Mouse (Mus musculus) brown adipose tissue, adult 24 weeks (tissue): ENCODE results near the gene Shank3. TPM values are rescaled to one million over a fixed set of nuclear protein-coding genes. Genes with fewer than 3 reads are reported as not detected.
A peak's percentile ranks its signal among the peaks of the same experiment; 100 is the strongest.

ENCODE experiments used
- H3K27ac ChIP-seq: fragments of 200-500 bp; replicated peaks from 2 replicates; pipeline ENCODE4 v1.5.1; 2012; ENCODE audit warnings: low read depth, mild to moderate bottlenecking, low read length
- H3K4me1 ChIP-seq: fragments of 200-500 bp; 2 replicates; pipeline ENCODE4 v1.6.1; 2012; ENCODE audit warnings: low read length, mixed read lengths; ENCODE audit not compliant: control insufficient read depth, insufficient read depth, insufficient read length
- H3K4me3 ChIP-seq: fragments of 200-500 bp; 2 replicates; pipeline ENCODE4 v1.5.1; 2012; ENCODE audit warnings: low read depth, mild to moderate bottlenecking, low read length, moderate library complexity; ENCODE audit not compliant: insufficient read depth
- polyA plus RNA-seq: library from polyadenylated mRNA; stranded (reverse); fragments of >200 nt; gene quantifications from 2 replicates; pipeline ENCODE4 v1.2.4, GENCODE M21; 2012; ENCODE audit not compliant: missing spikeins, insufficient read depth, insufficient read length

The Shank3 gene
- polyA plus RNA-seq, result 6.8 and 15.5 TPM in 2 replicates

GRCm38 (mm10) chr15:89498961-89499688 is at the start of gene Shank3:
Gene Shank3 (plus strand): TSS chr15:89499623.
- Histone ChIP-seq H3K27ac (peak within 1 kb of the TSS; percentile 99), H3K4me1 (peaks cover 25% of the 10 kb centered on the region), H3K4me3 (peak within 1 kb of the TSS; percentile 82)

DNA sequence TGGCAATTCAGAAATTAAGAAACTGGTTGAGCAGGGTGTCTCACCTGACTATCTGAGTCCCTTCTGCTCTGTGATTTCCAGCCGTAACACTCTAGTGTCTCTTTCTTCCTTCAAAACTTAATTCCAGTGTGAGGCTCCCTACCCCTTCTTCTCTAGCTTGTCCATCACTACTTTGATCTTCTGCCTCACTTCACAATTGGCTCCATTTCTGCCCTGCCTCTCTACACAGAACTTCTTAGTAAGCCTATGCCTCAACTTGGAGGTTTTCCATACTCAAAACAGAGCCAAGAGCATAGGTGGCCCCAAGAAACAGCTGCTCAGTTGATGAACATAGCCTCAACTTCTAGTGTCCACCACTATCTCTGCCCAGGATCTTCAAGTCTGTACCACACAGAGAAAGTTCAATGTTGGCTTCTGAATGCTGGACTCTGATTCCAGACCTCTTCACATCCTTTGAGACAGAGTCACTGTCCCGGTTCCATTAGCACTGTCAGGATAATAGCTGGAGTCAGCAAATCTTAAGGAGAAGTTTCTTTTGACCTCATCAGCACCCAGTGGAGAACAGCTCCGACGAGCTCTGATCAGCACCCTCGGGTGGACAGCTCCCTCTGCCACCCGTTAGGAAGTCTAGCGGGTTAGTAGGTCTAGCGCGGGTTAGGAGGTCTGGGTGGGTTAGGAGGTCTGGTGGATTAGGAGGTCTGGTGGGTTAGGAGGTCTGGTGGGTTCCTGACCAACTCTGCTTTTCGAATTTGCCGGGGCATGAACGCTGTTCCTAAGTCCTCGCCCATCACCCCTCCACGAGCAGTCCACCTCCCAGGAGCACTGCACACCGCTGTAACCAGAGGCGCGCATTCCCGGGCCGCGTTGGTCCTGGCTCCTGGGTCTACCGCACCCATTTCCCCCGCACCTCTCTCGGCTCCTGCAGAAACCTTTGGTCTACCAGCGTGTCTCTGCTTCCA is 46.2 kb upstream of the Shank3 start:
- H3K4me1 ChIP-seq, result 0 out of 2 replicates have a peak, but pooled peaks cover 3% of the 10 kb centered on the region
- no peak overlapping the region for H3K4me3 ChIP-seq
- no peak overlapping the region for H3K27ac ChIP-seq

- 0 out of 2 replicates have a peak, but pooled peaks cover 3% of the 10 kb centered on the region for H3K4me1 ChIP-seq
- peak within 1 kb of the TSS; percentile 45 for H3K4me3 ChIP-seq
- H3K27ac ChIP-seq, result no peak within 1 kb of the TSS
Observed at GRCm38 (mm10) chr15:89453865-89454478, 45.5 kb upstream of the Shank3 start, which contains the start of gene Mapk8ip2. Gene Mapk8ip2 (plus strand): TSS chr15:89453913.

DNA sequence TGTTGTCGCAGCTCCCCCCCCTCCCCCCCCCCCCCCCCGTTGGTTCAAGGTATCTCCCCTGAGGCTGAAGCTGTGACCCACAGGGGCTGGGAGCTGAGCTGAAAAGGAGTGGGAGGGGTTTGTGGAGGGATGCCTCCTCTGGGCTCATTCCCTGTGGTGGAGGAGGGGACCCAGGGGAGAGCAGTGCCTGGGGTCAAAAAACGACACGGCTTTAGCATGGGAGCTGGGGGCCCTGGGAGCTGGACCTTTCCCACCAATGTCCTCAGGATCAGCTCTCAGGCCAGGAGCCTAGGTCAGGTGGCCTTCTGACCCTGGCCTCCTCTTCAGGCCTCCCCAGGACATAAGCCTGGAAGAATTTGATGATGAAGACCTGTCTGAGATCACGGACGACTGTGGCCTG is 44.6 kb upstream of the Shank3 start:
- no peak overlapping the region for H3K4me3 ChIP-seq
- H3K27ac ChIP-seq, result no peak overlapping the region
- H3K4me1 ChIP-seq, result 0 out of 2 replicates have a peak, but pooled peaks cover 3% of the 10 kb centered on the region

GRCm38 (mm10) chr15:89455642-89456041 is 43.8 kb upstream of the Shank3 start:
- H3K4me3 ChIP-seq, result no peak overlapping the region
- no peak overlapping the region for H3K27ac ChIP-seq
- H3K4me1 ChIP-seq, result 0 out of 2 replicates have a peak, but pooled peaks cover 3% of the 10 kb centered on the region

DNA sequence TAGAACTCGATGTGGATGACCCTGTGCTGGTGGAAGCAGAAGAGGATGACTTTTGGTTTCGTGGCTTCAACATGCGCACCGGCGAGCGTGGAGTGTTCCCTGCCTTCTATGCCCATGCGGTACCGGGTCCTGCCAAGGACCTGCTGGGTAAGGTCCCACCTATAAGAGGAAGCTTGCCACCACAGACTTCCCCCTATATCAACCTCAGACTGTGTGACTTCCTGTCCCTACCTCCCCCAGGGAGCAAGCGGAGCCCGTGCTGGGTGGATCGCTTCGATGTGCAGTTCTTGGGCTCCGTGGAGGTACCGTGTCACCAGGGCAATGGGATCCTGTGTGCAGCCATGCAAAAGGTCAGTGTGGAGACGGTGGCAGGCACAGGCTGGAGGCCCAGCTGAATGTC is 40.5 kb upstream of the Shank3 start:
- 0 out of 2 replicates have a peak, but pooled peaks cover 3% of the 10 kb centered on the region for H3K4me1 ChIP-seq
- H3K27ac ChIP-seq, result no peak overlapping the region
- no peak overlapping the region for H3K4me3 ChIP-seq

GRCm38 (mm10) chr15:89459821-89460220 is 39.6 kb upstream of the Shank3 start:
- Histone ChIP-seq H3K27ac (no peak overlapping the region), H3K4me1 (no peaks in the 10 kb centered on the region), H3K4me3 (no peak overlapping the region)

- no peak overlapping the region for H3K4me3 ChIP-seq
- no peak overlapping the region for H3K27ac ChIP-seq
Observed at GRCm38 (mm10) chr15:89460298-89460697, 39.1 kb upstream of the Shank3 start.

DNA sequence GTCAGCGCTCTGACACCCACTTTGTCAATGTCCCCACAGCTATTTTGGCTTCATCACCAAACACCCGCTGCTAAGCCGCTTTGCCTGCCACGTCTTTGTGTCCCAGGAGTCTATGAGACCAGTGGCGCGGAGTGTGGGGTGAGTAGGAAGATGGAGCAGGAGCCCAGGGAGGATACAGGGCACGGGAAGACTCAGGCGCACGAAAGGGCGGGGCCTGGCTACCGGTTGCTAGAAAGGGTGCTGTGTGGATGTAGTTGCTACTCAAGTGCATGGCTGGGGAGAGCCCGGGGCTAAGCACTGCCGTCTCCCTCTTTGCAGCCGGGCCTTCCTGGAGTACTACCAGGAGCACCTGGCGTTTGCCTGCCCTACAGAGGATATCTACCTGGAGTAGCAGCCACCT is 38.1 kb upstream of the Shank3 start:
- H3K4me3 ChIP-seq, result no peak overlapping the region
- no peaks in the 10 kb centered on the region for H3K4me1 ChIP-seq
- H3K27ac ChIP-seq, result no peak overlapping the region

More at GRCm38 (mm10) chr15:89460298-89460697, 39.1 kb upstream of the Shank3 start:
- no peaks in the 10 kb centered on the region for H3K4me1 ChIP-seq

DNA sequence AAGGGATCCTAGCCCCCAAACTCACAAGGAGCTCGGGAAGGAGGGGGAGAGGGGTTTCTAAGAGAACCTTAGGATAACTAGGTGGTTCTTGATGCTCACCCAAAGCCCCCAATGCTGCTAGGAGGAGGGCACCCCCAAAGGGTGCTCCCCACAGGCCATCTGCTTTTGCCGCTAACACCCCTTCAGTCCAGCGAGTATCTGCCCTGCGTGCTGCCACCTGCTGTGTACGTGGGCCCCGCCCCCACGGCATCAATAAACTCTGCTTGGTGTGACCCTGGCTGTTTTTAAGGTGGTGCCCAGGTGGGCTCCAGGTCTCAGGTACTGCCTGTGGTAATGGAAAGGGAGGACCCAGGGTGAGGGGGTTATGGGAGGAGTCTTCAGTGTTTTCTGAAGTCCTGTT is 37.2 kb upstream of the Shank3 start:
- Histone ChIP-seq H3K4me1 (no peaks in the 10 kb centered on the region), H3K4me3 (no peak overlapping the region), H3K27ac (no peak overlapping the region)

GRCm38 (mm10) chr15:89463334-89464235 is 35.8 kb upstream of the Shank3 start:
- H3K4me1 ChIP-seq, result no peaks in the 10 kb centered on the region
- no peak overlapping the region for H3K4me3 ChIP-seq
- H3K27ac ChIP-seq, result no peak overlapping the region

- Histone ChIP-seq H3K27ac (no peak overlapping the region), H3K4me3 (no peak overlapping the region), H3K4me1 (no peaks in the 10 kb centered on the region)
Observed at GRCm38 (mm10) chr15:89465052-89465451, 34.4 kb upstream of the Shank3 start.

DNA sequence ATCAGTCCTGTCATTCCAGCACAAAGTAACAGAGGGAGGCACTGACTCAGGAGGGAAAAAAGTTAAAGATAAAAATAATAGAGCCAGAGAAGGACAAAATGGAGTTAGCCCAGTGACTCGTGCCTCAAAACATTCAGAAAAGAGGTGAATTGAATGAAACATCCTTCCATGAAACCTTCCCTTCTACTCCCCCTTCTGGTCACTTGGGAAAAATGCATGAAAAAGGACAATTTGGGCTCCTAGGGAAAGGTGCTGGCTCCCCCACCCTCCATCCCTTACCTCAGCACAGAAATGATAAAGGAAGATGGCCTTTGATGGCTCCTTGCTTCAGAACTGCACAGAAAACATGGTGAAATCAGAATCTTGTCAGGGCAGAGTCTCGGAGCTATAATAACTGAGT is 30.8 kb upstream of the Shank3 start:
- H3K4me1 ChIP-seq, result no peaks in the 10 kb centered on the region
- H3K4me3 ChIP-seq, result no peak overlapping the region
- no peak overlapping the region for H3K27ac ChIP-seq

DNA sequence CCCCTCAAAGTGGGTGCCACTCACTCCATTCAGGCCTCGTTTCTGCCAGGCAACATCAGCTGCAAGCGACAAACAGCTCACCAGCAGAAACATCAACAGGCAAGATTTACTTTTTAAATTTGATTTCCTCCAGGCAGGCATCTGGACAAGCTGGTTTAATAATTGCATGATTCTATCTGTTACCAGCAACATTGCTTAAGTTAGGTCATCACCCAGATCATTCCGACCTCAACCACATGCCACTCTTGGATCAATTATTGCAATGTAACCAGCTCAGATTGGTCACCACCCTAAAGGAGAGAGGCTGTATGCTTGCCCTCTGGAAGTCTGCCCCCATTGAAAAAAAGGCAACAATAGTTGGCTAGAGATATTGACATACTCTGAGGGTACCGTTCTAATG is 27.9 kb upstream of the Shank3 start:
- Histone ChIP-seq H3K4me3 (no peak overlapping the region), H3K27ac (no peak overlapping the region), H3K4me1 (peaks cover 9% of the 10 kb centered on the region)
